Mouse (Mus musculus) CH12.LX (cell line): Measurements from ENCODE around the gene Vwa5b1.

Experiments
- CTCF ChIP-seq, 2 experiments: IDR thresholded peaks in 1 of 2; conservative IDR thresholded peaks in 1 of 2; 2 replicates each; pipeline ENCODE4 v1.5.1; 2011 to 2012; ENCODE audit warnings: low read depth in 2 of 2, low read length in 2 of 2, improper control_type of control experiment in 1 of 2, inconsistent platforms in 1 of 2, mild to moderate bottlenecking in 1 of 2, moderate library complexity in 1 of 2
- E2F4 ChIP-seq: IDR thresholded peaks from 2 replicates; pipeline ENCODE4 v1.6.1; 2011; ENCODE audit warnings: low read depth, low read length, improper control_type of control experiment; ENCODE audit not compliant: insufficient replicate concordance
- MAX ChIP-seq: IDR thresholded peaks from 2 replicates; pipeline ENCODE4 v1.6.1; 2011; ENCODE audit warnings: low read length, improper control_type of control experiment
- POLR2A ChIP-seq: IDR thresholded peaks from 2 replicates; pipeline ENCODE4 v1.6.1; 2011; ENCODE audit warnings: low read depth, mild to moderate bottlenecking, improper control_type of control experiment, low read length
- UBTF ChIP-seq: IDR thresholded peaks from 2 replicates; pipeline ENCODE4 v1.6.1; 2012; ENCODE audit warnings: low read depth, mild to moderate bottlenecking, inconsistent platforms, low read length, improper control_type of control experiment, moderate library complexity
- USF2 ChIP-seq: conservative IDR thresholded peaks from 2 replicates; pipeline ENCODE4 v1.6.1; 2011; ENCODE audit warnings: low read depth, low read length, improper control_type of control experiment

- TF ChIP-seq MAX (no peak), E2F4 (no peak), CTCF (conservative IDR thresholded peaks at IDR 0.05 in 1 of 2, IDR thresholded peaks at IDR 0.05 in 1 of 2; ENCODE audit: low read depth in 2 of 2, low read length in 2 of 2) (no peak), UBTF (no peak), POLR2A (no peak), USF2 (no peak)
These were observed 81.4 kb downstream of the Vwa5b1 start for GRCm38 (mm10) chr4:138554302-138554701.
